Mouse (Mus musculus) left cerebral cortex, postnatal 36 days (tissue): ENCODE measurements around the gene Ccn2. TPM values are rescaled to one million over a fixed set of nuclear protein-coding genes. Genes with fewer than 3 reads are reported as not detected.

ENCODE experiments used
- DNase-seq, 2 experiments: peaks; one replicate each; pipeline ENCODE4 v3.0.0; 2021 to 2022; ENCODE audit warnings: low spot score in 2 of 2, mixed read lengths in 1 of 2
- intact Hi-C: fragments of 180-260 bp; cut with DNase I; formaldehyde crosslinking; loops from one replicate; pipeline ENCODE4 v1.15.1; 2025
- total RNA-seq, 2 experiments: library from RNA; stranded (reverse); gene quantifications; 2 replicates each; pipeline ENCODE4 v1.2.3; 2021

Gene Ccn2
- total RNA-seq, 2 experiments from 2014 or later = 31.4 to 32.5 TPM

- intact Hi-C loops = no loop called here
- DNase-seq = no peak
These were observed 41.7 kb downstream of the Ccn2 start for GRCm38 (mm10) chr10:24636986-24637385.

- intact Hi-C loops = no loop called here
These were observed 43.2 kb downstream of the Ccn2 start for GRCm38 (mm10) chr10:24638306-24639070.

GRCm38 (mm10) chr10:24639596-24639995, 44.4 kb downstream of the Ccn2 start:
- DNase-seq = no peak
- intact Hi-C loops = no loop called here

More at GRCm38 (mm10) chr10:24638306-24639070, 43.2 kb downstream of the Ccn2 start:
- no peak for DNase-seq

- intact Hi-C loops = no loop called here
- no peak for DNase-seq
These were observed 45.1 kb downstream of the Ccn2 start for GRCm38 (mm10) chr10:24640186-24640875.

GRCm38 (mm10) chr10:24641416-24642140, 46.3 kb downstream of the Ccn2 start:
- DNase-seq = no peak

GRCm38 (mm10) chr10:24642796-24643580, 47.7 kb downstream of the Ccn2 start:
- intact Hi-C loops = no loop called here
- peak in 1 of 2 experiments; percentile 13 for DNase-seq

More at GRCm38 (mm10) chr10:24641416-24642140, 46.3 kb downstream of the Ccn2 start:
- intact Hi-C loops = no loop called here

- DNase-seq = no peak
- intact Hi-C loops = no loop called here
These were observed 49.9 kb downstream of the Ccn2 start for GRCm38 (mm10) chr10:24645169-24645568.

Other genes starting within 250 kb of the Ccn2 start
- gene Enpp1, start 116.7 kb downstream of the Ccn2 start, total RNA-seq = 1 to 10 TPM; 3.6 to 4.1 TPM
- under 1 TPM; 0.39 to 0.41 TPM for gene Enpp3, start 247.4 kb downstream of the Ccn2 start, total RNA-seq